Mouse (Mus musculus): ENCODE measurements around the gene Prok1. TPM values are rescaled to one million over a fixed set of nuclear protein-coding genes. Genes with fewer than 3 reads are reported as not detected.

Prok1 gene
- 0.17 and 0.19 TPM in 2 replicates for polyA plus RNA-seq (2015; fragmentation: Nextera tagmentation; extraction: Ambion mirVana)

DNA sequence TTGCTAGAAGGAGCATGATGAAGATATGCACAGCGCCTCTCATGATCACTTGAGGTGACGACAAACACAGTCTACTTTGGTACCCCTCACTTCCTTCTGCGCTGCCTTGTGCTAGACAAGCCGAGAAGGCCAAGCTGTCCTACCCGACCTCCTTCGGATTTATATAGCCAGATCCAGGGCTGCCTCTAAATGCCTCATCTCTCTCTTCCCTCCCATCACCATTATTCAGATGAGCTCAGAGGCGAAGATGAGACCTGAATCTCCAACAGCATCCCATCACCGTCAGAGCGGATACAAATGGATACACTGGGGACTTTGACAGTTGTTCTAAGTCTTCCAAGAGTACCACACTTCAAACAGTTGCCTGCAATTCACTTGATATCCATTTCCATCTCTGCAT is at the start of gene Prok1:
Prok1 (minus strand) TSS at position 101 of the 400 bp plus-strand sequence.
- 90% methylated on average over 9 of the region's 9 CpGs for WGBS
- no peak within 1 kb of the TSS for H3K4me2 ChIP-seq (ENCODE audit: low read length)
- no peaks in the 10 kb centered on the region for H3K9me3 ChIP-seq (ENCODE audit: control insufficient read depth, low read length)

DNA sequence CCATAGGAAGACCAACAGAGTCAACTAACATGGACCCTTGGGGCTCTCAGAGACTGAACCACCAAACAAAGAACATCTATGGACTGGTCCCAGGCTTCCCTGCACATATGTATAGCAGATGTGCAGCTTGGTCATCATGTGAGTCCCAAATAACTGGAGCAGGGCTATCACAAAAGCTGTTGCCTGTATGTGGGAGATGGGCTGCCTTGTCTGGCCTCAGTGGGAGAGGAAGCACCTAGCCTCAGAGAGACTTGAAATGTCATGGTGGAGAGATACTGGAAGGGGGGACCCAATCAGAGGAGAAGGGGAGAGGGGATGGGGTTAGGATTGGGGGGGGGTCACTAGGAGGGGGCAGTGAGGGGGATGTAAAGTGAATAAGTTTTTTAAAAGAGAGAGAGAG is 47.8 kb upstream of the Prok1 start:
- Histone ChIP-seq H3K9me3 (ENCODE audit: control insufficient read depth, low read length) (no peaks in the 10 kb centered on the region), H3K4me1 (ENCODE audit: control insufficient read depth, insufficient read depth, low read depth, low read length) (no peaks in the 10 kb centered on the region), H3K4me2 (ENCODE audit: low read length) (no peak overlapping the region), H3K27me3 (replicated peaks; ENCODE audit: control insufficient read depth, insufficient read depth, low read length) (no peaks in the 10 kb centered on the region), H3K4me3 (ENCODE audit: low read length) (no peak overlapping the region), H3K9ac (ENCODE audit: low read depth, low read length) (no peak overlapping the region), H3K27ac (ENCODE audit: low read depth, low read length) (no peak overlapping the region), H3K36me3 (ENCODE audit: control insufficient read depth, insufficient read depth, low read length) (peaks cover 7% of the 10 kb centered on the region)
- ATAC-seq, result no peak

More for the DNA sequence above, at the start of gene Prok1:
- Histone ChIP-seq H3K36me3 (ENCODE audit: control insufficient read depth, insufficient read depth, low read length) (no peaks in the 10 kb centered on the region), H3K27ac (ENCODE audit: low read depth, low read length) (no peak within 1 kb of the TSS), H3K4me1 (ENCODE audit: control insufficient read depth, insufficient read depth, low read depth, low read length) (peaks cover 5% of the 10 kb centered on the region), H3K27me3 (replicated peaks; ENCODE audit: control insufficient read depth, insufficient read depth, low read length) (no peaks in the 10 kb centered on the region; the same call in 1 of the 2 replicates), H3K4me3 (ENCODE audit: low read length) (no peak within 1 kb of the TSS), H3K9ac (ENCODE audit: low read depth, low read length) (no peak within 1 kb of the TSS)
- no peak for ATAC-seq

DNA sequence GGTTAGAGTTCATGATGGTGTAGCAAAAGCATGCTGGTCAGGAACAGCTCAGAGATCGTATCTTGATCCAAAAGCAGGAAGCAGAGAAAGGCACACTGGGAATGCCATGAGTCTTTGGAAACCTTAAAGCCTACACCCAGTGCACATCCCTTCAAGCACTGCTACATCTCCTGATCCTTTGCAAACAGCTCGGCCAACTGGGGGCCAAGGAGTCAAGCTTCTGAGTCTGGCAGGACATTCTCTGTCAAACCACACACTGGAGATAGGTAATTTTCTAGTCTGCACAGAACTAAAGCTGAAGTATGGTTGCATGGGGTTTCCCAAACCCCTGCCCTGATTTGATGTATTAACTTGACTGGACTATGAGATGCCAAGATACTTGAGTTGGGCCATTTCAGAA is 46.6 kb upstream of the Prok1 start:
- Histone ChIP-seq H3K27me3 (replicated peaks; ENCODE audit: control insufficient read depth, insufficient read depth, low read length) (no peaks in the 10 kb centered on the region), H3K4me2 (ENCODE audit: low read length) (no peak overlapping the region), H3K4me1 (ENCODE audit: control insufficient read depth, insufficient read depth, low read depth, low read length) (no peaks in the 10 kb centered on the region), H3K9ac (ENCODE audit: low read depth, low read length) (no peak overlapping the region), H3K27ac (ENCODE audit: low read depth, low read length) (no peak overlapping the region), H3K36me3 (ENCODE audit: control insufficient read depth, insufficient read depth, low read length) (peaks cover 9% of the 10 kb centered on the region), H3K9me3 (ENCODE audit: control insufficient read depth, low read length) (no peaks in the 10 kb centered on the region), H3K4me3 (ENCODE audit: low read length) (no peak overlapping the region)
- 86% methylated on average over 2 of the region's 2 CpGs for whole genome bisulfite sequencing
- ATAC-seq, result no peak

DNA sequence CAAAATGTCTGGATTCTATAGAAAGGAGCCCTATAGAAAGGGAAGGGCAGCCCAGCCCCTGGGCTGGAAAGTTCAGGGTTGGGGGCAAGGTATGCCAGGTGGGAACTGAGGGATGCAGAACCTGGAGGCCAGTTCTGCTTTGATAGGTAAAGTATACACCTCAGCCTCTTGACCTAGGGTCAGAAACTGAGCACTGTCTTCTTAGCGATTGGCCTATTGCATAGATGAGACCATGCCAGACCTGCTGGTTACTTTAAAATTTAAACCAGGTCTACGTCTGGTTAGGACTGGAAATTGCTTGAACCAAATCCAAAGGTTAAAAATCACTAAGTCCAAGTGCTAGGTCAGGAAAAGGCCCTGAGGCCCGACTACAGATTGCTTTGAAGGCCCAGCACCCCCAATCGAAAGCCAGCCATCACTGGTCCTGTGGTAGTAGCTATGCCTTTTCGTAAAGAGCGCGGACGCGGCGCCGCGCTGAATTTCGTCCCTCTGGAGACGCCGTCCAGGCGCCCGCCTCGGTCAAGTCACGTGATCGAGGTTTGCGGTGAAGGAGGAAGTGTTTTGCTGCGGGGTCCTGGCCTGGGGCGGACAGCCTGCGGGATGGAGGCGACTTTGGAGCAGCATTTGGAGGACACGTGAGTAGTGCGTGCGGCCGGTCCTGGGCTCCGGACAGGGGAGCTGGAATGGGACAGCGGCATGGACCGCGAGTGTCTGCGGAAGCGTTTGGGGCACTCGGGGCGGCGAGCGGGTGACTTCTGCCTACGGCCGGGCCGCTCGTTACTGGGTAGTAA is 39.2 kb upstream of the Prok1 start, which contains the start of gene Lamtor5:
Lamtor5 (plus strand) TSS at position 380 of the 791 bp plus-strand sequence.
- H3K27ac ChIP-seq (ENCODE audit: low read depth, low read length), result no peak within 1 kb of the TSS
- peaks cover 9% of the 10 kb centered on the region for H3K36me3 ChIP-seq (ENCODE audit: control insufficient read depth, insufficient read depth, low read length)
- peak within 1 kb of the TSS; percentile 70 for H3K4me3 ChIP-seq (ENCODE audit: low read length)
- 2% methylated on average over 43 of the region's 43 CpGs for WGBS
- peak within 1 kb of the TSS; percentile 73 for H3K9ac ChIP-seq (ENCODE audit: low read depth, low read length)
- H3K27me3 ChIP-seq (replicated peaks; ENCODE audit: control insufficient read depth, insufficient read depth, low read length), result 0 out of 2 replicates have a peak, but pooled peaks cover 2% of the 10 kb centered on the region
- H3K9me3 ChIP-seq (ENCODE audit: control insufficient read depth, low read length), result no peaks in the 10 kb centered on the region
- ATAC-seq, result peak; percentile 90
- H3K4me1 ChIP-seq (ENCODE audit: control insufficient read depth, insufficient read depth, low read depth, low read length), result peaks cover 11% of the 10 kb centered on the region
- peak within 1 kb of the TSS; percentile 89 for H3K4me2 ChIP-seq (ENCODE audit: low read length)

DNA sequence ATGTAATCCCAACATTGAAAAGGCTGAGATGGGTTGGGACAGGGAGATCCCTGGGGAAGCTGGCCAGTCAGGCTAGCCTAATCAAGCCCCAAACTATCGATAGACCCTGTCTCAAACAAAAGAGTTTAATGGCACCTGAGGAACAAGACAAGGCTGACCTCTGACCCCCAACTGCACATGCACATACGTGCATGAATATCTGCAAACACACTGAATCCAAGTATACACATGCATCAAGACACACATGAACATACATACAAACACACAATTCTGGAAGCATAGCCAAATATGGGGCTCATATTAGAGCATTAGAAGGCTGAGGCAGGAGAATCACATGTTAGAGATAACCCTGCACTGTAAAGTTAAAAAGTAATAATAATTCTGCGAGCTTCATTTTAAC is 37.1 kb upstream of the Prok1 start:
- Histone ChIP-seq H3K4me2 (ENCODE audit: low read length) (no peak overlapping the region), H3K36me3 (ENCODE audit: control insufficient read depth, insufficient read depth, low read length) (no peaks in the 10 kb centered on the region), H3K27ac (ENCODE audit: low read depth, low read length) (no peak overlapping the region), H3K27me3 (replicated peaks; ENCODE audit: control insufficient read depth, insufficient read depth, low read length) (0 out of 2 replicates have a peak, but pooled peaks cover 2% of the 10 kb centered on the region), H3K4me3 (ENCODE audit: low read length) (no peak overlapping the region), H3K4me1 (ENCODE audit: control insufficient read depth, insufficient read depth, low read depth, low read length) (peaks cover 11% of the 10 kb centered on the region), H3K9ac (ENCODE audit: low read depth, low read length) (no peak overlapping the region), H3K9me3 (ENCODE audit: control insufficient read depth, low read length) (no peaks in the 10 kb centered on the region)
- ATAC-seq, result no peak
- 90% methylated on average over 3 of the region's 3 CpGs for WGBS

DNA sequence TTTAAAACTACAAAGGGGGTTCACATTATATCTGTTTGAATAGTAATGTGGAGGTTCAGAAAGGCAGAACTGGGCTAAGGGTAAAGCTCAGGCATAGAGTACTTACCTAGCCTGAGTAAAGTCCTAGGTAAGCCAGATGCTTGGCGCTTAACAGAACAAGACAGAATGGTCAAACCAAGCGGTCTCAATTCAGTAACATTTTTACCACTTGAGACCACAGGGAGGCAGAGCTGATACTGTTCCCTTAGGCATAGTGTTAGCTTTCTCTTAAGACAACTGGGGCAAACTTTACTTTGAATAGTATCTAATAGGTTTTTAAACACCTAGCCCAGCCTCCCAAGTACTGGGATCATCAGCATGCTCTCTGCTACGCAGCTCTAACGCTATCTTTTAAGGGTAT is 36.5 kb upstream of the Prok1 start:
- H3K9me3 ChIP-seq (ENCODE audit: control insufficient read depth, low read length), result no peaks in the 10 kb centered on the region
- 61% methylated on average over 4 of the region's 4 CpGs for WGBS
- H3K4me2 ChIP-seq (ENCODE audit: low read length), result no peak overlapping the region

DNA sequence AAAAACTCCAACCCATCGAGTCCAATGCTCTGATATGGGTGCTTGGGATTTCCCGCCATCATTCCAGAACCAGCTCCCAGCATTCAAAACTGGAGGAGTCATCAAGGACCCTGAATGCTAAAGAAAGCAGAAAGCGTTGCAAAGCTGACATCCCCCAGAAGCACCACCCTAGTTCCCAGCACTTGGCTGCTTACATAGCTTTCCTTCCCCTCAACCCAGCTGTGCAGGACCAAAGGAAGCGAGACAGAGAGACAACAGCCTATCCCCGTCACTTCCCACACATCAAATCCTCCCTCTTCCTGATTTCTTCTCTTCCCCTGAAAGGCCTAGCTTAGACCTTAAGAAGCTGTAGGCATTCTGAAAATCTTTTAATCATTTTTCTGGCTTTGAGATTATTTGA is 35.8 kb upstream of the Prok1 start:
- no peaks in the 10 kb centered on the region for H3K9me3 ChIP-seq (ENCODE audit: control insufficient read depth, low read length)
- no peak overlapping the region for H3K9ac ChIP-seq (ENCODE audit: low read depth, low read length)
- 68% methylated on average over 5 of the region's 5 CpGs for WGBS
- H3K4me3 ChIP-seq (ENCODE audit: low read length), result no peak overlapping the region
- H3K36me3 ChIP-seq (ENCODE audit: control insufficient read depth, insufficient read depth, low read length), result no peaks in the 10 kb centered on the region
- 0 out of 2 replicates have a peak, but pooled peaks cover 2% of the 10 kb centered on the region for H3K27me3 ChIP-seq (replicated peaks; ENCODE audit: control insufficient read depth, insufficient read depth, low read length)
- H3K4me1 ChIP-seq (ENCODE audit: control insufficient read depth, insufficient read depth, low read depth, low read length), result peaks cover 11% of the 10 kb centered on the region
- no peak for ATAC-seq
- no peak overlapping the region for H3K27ac ChIP-seq (ENCODE audit: low read depth, low read length)
- no peak overlapping the region for H3K4me2 ChIP-seq (ENCODE audit: low read length)

More for the DNA sequence above, 36.5 kb upstream of the Prok1 start:
- H3K27me3 ChIP-seq (replicated peaks; ENCODE audit: control insufficient read depth, insufficient read depth, low read length), result 0 out of 2 replicates have a peak, but pooled peaks cover 2% of the 10 kb centered on the region
- ATAC-seq, result no peak
- no peaks in the 10 kb centered on the region for H3K36me3 ChIP-seq (ENCODE audit: control insufficient read depth, insufficient read depth, low read length)
- no peak overlapping the region for H3K9ac ChIP-seq (ENCODE audit: low read depth, low read length)
- peaks cover 11% of the 10 kb centered on the region for H3K4me1 ChIP-seq (ENCODE audit: control insufficient read depth, insufficient read depth, low read depth, low read length)
- no peak overlapping the region for H3K4me3 ChIP-seq (ENCODE audit: low read length)
- H3K27ac ChIP-seq (ENCODE audit: low read depth, low read length), result no peak overlapping the region

DNA sequence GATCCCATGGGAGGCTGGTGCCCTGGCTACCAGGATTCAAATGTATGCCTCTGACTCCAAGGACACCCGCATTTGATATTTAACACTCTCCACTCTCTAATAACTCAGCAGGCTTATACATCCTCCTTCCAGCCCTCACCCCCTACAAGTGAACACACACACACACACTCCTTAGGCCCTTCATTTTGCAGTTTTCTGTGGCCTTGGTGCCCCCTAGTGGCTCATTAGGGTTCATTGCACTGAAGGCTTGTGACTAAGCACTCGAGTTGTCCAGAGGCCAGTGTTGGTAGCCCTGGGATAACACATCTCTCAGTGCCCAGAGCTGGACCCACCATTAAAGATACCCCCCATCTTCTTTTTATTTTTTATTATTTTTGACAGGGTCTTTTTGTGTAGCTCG is 34.3 kb upstream of the Prok1 start:
- Histone ChIP-seq H3K4me3 (ENCODE audit: low read length) (no peak overlapping the region), H3K4me2 (ENCODE audit: low read length) (no peak overlapping the region), H3K9me3 (ENCODE audit: control insufficient read depth, low read length) (no peaks in the 10 kb centered on the region), H3K9ac (ENCODE audit: low read depth, low read length) (no peak overlapping the region), H3K4me1 (ENCODE audit: control insufficient read depth, insufficient read depth, low read depth, low read length) (no peaks in the 10 kb centered on the region; the same call in 1 of the 2 replicates), H3K36me3 (ENCODE audit: control insufficient read depth, insufficient read depth, low read length) (no peaks in the 10 kb centered on the region), H3K27me3 (replicated peaks; ENCODE audit: control insufficient read depth, insufficient read depth, low read length) (0 out of 2 replicates have a peak, but pooled peaks cover 2% of the 10 kb centered on the region), H3K27ac (ENCODE audit: low read depth, low read length) (no peak overlapping the region)
- ATAC-seq, result peak; percentile 85
- 18% methylated on average over 3 of the region's 3 CpGs for WGBS

DNA sequence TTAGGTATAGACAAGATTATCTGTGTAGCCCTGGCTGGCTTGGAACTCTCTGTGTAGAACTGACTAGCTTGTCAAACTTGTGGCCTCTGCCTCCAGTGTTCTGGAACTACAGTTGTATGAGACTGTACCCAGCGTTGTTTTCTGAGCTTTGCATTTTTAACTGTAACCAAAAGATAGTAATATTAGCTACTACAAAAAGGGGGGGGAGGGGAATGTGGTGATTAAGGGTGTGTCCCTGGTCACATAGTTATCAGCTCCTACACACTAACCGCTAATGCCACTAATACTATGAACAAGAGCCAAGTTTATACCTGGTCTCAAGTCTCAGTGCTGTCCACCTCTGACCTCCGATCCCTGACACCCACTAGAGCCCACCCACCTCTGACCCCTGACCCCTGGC is 32.9 kb upstream of the Prok1 start:
- no peak overlapping the region for H3K4me3 ChIP-seq (ENCODE audit: low read length)
- no peaks in the 10 kb centered on the region for H3K4me1 ChIP-seq (ENCODE audit: control insufficient read depth, insufficient read depth, low read depth, low read length)
- H3K27me3 ChIP-seq (replicated peaks; ENCODE audit: control insufficient read depth, insufficient read depth, low read length), result 0 out of 2 replicates have a peak, but pooled peaks cover 2% of the 10 kb centered on the region
- no peak overlapping the region for H3K4me2 ChIP-seq (ENCODE audit: low read length)
- WGBS, result 83% methylated on average over 3 of the region's 3 CpGs
- no peaks in the 10 kb centered on the region for H3K36me3 ChIP-seq (ENCODE audit: control insufficient read depth, insufficient read depth, low read length)
- no peak for ATAC-seq
- no peaks in the 10 kb centered on the region for H3K9me3 ChIP-seq (ENCODE audit: control insufficient read depth, low read length)
- H3K27ac ChIP-seq (ENCODE audit: low read depth, low read length), result no peak overlapping the region
- H3K9ac ChIP-seq (ENCODE audit: low read depth, low read length), result no peak overlapping the region

All from hindbrain, embryonic 16.5 days (tissue).